Mouse (Mus musculus): ENCODE measurements at regions not wholly inside any gene's neighbourhood (a gene's known extent, or its start where the extent isn't known, plus 50 kb on each side); places are given as distances from the start of the nearest gene placed in this dataset.

DNA sequence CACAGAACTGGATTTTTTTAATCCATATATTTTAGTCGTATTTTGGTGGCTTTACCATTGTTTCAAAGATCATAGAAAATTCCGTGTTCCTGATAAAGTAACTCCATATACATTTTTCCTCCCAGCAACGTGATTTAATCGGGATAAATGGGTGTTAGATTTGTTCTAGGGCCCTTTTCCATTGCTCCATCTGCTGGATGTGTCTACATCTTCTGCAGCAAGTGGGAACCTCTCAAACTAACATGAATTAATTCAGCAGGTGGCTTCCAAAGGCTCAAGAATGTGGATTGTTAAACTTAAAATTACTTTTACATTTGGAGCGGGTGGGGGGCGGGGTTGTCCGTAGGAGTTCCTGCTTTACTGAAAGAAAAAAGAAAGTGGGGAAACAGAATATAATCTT, 2070.9 kb upstream of the Tenm3 start:
- DNase-seq = peak; percentile 2
- peak overlapping the region; percentile 96 for H3K4me2 ChIP-seq
- WGBS = 18% methylated on average over 7 of the region's 7 CpGs
- no peaks in the 10 kb centered on the region for H3K9me3 ChIP-seq (ENCODE audit: low read depth, low read length)
- no peak overlapping the region for H3K4me3 ChIP-seq (ENCODE audit: low read depth, low read length)
- H3K27ac ChIP-seq (ENCODE audit: low read depth) = no peak overlapping the region
- no peaks in the 10 kb centered on the region for H3K36me3 ChIP-seq (ENCODE audit: insufficient read depth)
- peaks cover 29% of the 10 kb centered on the region for H3K27me3 ChIP-seq (ENCODE audit: insufficient read depth, low read length)
- no peak for TF ChIP-seq CTCF (IDR thresholded peaks at IDR 0.05; ENCODE audit: low read depth)
- H3K4me1 ChIP-seq (ENCODE audit: insufficient read depth) = no peaks in the 10 kb centered on the region
- H3K9ac ChIP-seq = no peak overlapping the region
- ATAC-seq (ENCODE audit: insufficient read depth) = no peak

DNA sequence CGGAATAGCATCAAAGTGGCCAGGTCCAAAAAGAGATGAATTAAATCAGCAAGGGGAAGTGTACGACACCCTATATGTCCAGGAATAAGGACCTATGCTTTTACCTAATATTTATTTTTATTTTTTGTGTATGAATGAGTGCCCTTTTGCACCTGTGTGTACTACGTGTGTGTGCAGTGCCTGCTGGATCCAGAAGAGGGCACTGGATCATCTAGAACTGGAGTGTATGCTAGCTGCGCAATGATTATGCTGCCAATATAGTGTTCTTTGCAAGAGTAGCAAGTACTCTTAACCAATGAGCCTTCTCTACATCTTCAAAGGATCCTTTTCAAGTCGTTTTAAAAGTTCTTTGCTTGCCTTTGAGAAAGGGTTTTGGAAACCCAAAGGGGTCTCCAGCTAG, 2034.4 kb upstream of the Tenm3 start:
- Histone ChIP-seq H3K36me3 (ENCODE audit: insufficient read depth) (no peaks in the 10 kb centered on the region), H3K4me2 (no peak overlapping the region), H3K27ac (ENCODE audit: low read depth) (no peak overlapping the region), H3K27me3 (ENCODE audit: insufficient read depth, low read length) (no peaks in the 10 kb centered on the region), H3K9me3 (ENCODE audit: low read depth, low read length) (no peaks in the 10 kb centered on the region), H3K4me1 (ENCODE audit: insufficient read depth) (no peaks in the 10 kb centered on the region), H3K4me3 (ENCODE audit: low read depth, low read length) (no peak overlapping the region), H3K9ac (no peak overlapping the region)
- 81% methylated on average over 5 of the region's 5 CpGs for WGBS
- ATAC-seq (ENCODE audit: insufficient read depth) (no peak), DNase-seq (no peak)
- no peak for TF ChIP-seq CTCF (IDR thresholded peaks at IDR 0.05; ENCODE audit: low read depth)

All from lung, embryonic 14.5 days (tissue).